ENCODE assay signal across 22 mouse cellular contexts in genomic region chr13:49076196-49076595, GRCm38 (mm10).
"Had no signal": no experiment of that assay in that cellular context is flagged by ENCODE, and none has a peak within 500 bp of the region (broad histone marks: within the 10 kb centered on the region; RNA-seq: fewer than 3 reads in every experiment).

No protein-coding gene starts in this region.

- H3K36me3 ChIP-seq: heart, embryonic 10.5 days; heart, embryonic 12.5 days; intestine, embryonic 15.5 days; limb, embryonic 10.5 days; limb, embryonic 12.5 days; liver, embryonic 13.5 days had no signal

- H3K4me1 ChIP-seq: heart, embryonic 10.5 days; heart, embryonic 12.5 days; hindbrain, embryonic 12.5 days; intestine, embryonic 15.5 days; limb, embryonic 12.5 days; liver, embryonic 13.5 days had no signal

- ATAC-seq: forebrain, embryonic 16.5 days; hindbrain, embryonic 16.5 days; inflammation-experienced regulatory T-cells, adult 6 months; intestine, embryonic 15.5 days; intestine, postnatal 0 days had no signal

- H3K9me3 ChIP-seq: heart, embryonic 10.5 days; heart, embryonic 12.5 days; hindbrain, embryonic 10.5 days; hindbrain, embryonic 12.5 days; intestine, embryonic 15.5 days; limb, embryonic 10.5 days; limb, embryonic 12.5 days; liver, embryonic 13.5 days had no signal

- DNase-seq: heart, adult 2 months; heart, postnatal 10 days; heart, postnatal 4 days; kidney, adult 18-20 months; kidney, adult 8-10 months; kidney, postnatal 14 days; kidney, postnatal 4 days; liver; liver, embryonic 13.5 days had no signal

- H3K4me3 ChIP-seq: heart, adult 2 months; heart, embryonic 10.5 days; heart, embryonic 12.5 days; hindbrain, embryonic 10.5 days; hindbrain, embryonic 12.5 days; intestine, embryonic 15.5 days; layer of hippocampus, adult 2 months; left cerebral cortex, adult 2 months; limb, embryonic 10.5 days; limb, embryonic 12.5 days; liver, embryonic 13.5 days had no signal

- H3K27me3 ChIP-seq: hindbrain, embryonic 12.5 days; intestine, embryonic 15.5 days; limb, embryonic 12.5 days; liver, embryonic 13.5 days had no signal
